8 mouse cellular contexts compared by ENCODE assay signal in genomic region chr5:103629111-103629764, GRCm38 (mm10). TPM values are rescaled to one million over a fixed set of nuclear protein-coding genes. Genes with fewer than 3 reads are reported as not detected.
DNase-seq lines count a peak whose midpoint lies in the region; ATAC-seq and TF ChIP-seq lines count a peak whose summit lies in the region.
"Had no signal": no experiment of that assay in that cellular context is flagged by ENCODE, and none has a peak within 500 bp of the region (broad histone marks: within the 10 kb centered on the region; RNA-seq: fewer than 3 reads in every experiment).

Gene Slc10a6, minus strand, starts transcription at chr5:103629403.

- H3K9me3 ChIP-seq in hindbrain, embryonic 15.5 days = no peaks in the 10 kb centered on the region
- no peaks in the 10 kb centered on the region for H3K9me3 ChIP-seq in neural tube, embryonic 14.5 days (ENCODE audit: control insufficient read depth, low read length)
- H3K9me3 ChIP-seq: neural tube, embryonic 12.5 days had no signal

- no peaks in the 10 kb centered on the region for H3K36me3 ChIP-seq in C2C12 (ENCODE audit: control insufficient read depth, insufficient read depth)
- no peaks in the 10 kb centered on the region for H3K36me3 ChIP-seq in hindbrain, embryonic 15.5 days
- H3K36me3 ChIP-seq in neural tube, embryonic 14.5 days (ENCODE audit: control insufficient read depth, insufficient read depth, low read length) = no peaks in the 10 kb centered on the region
- H3K36me3 ChIP-seq: neural tube, embryonic 12.5 days had no signal

- H3K4me3 ChIP-seq in C2C12 (ENCODE audit: insufficient read depth, poor library complexity, severe bottlenecking) = no peak within 1 kb of the TSS
- H3K4me3 ChIP-seq in hindbrain, embryonic 15.5 days = no peak within 1 kb of the TSS
- no peak within 1 kb of the TSS for H3K4me3 ChIP-seq in neural tube, embryonic 14.5 days (ENCODE audit: low read depth, low read length)
- H3K4me3 ChIP-seq: neural tube, embryonic 12.5 days had no signal

- 0 out of 2 replicates have a peak within 1 kb of the TSS, but pooled peaks have one; percentile 23 for H3K27ac ChIP-seq in hindbrain, embryonic 15.5 days (replicated peaks)
- 0 out of 2 replicates have a peak within 1 kb of the TSS, but pooled peaks have one; percentile 4 for H3K27ac ChIP-seq in neural tube, embryonic 14.5 days (ENCODE audit: low read depth, low read length)
- H3K27ac ChIP-seq: neural tube, embryonic 12.5 days had no signal

- H3K4me1 ChIP-seq in hindbrain, embryonic 15.5 days (replicated peaks) = peaks cover 17% of the 10 kb centered on the region
- H3K4me1 ChIP-seq in neural tube, embryonic 14.5 days (ENCODE audit: control insufficient read depth, insufficient read depth, low read length) = no peaks in the 10 kb centered on the region
- H3K4me1 ChIP-seq: neural tube, embryonic 12.5 days had no signal

- H3ac ChIP-seq in C2C12 (ENCODE audit: control insufficient read depth, insufficient read length, low read depth) = no peak within 1 kb of the TSS

- peak; percentile 87 for ATAC-seq in hindbrain, embryonic 15.5 days (ENCODE audit: low FRiP score, low read depth)
- ATAC-seq in neural tube, embryonic 14.5 days (ENCODE audit: low read depth) = peak; percentile 84
- ATAC-seq in activated CD4-positive, CD25-positive, alpha-beta regulatory T cell, adult 4 months = no peak

- no peak within 1 kb of the TSS for H3K4me2 ChIP-seq in hindbrain, embryonic 15.5 days
- H3K4me2 ChIP-seq in neural tube, embryonic 14.5 days (ENCODE audit: low read depth, low read length) = no peak within 1 kb of the TSS
- H3K4me2 ChIP-seq: neural tube, embryonic 12.5 days had no signal

- peak; percentile 85 for DNase-seq in NIH3T3 (ENCODE audit: low read depth)
- DNase-seq in gastrocnemius, adult 18-20 months (ENCODE audit: low spot score) = peak; percentile 93
- DNase-seq in left cerebral cortex, adult 18-20 months (ENCODE audit: low spot score in 2 of 2) = peak; percentile 36 to 54

- no peaks in the 10 kb centered on the region for H3K79me3 ChIP-seq in C2C12 (ENCODE audit: low read depth)

- H3K9ac ChIP-seq in hindbrain, embryonic 15.5 days = no peak within 1 kb of the TSS
- H3K9ac ChIP-seq in neural tube, embryonic 14.5 days (replicated peaks; ENCODE audit: low read depth, low read length) = no peak within 1 kb of the TSS
- H3K9ac ChIP-seq: neural tube, embryonic 12.5 days had no signal

- H3K27me3 ChIP-seq in C2C12 (ENCODE audit: control insufficient read depth, insufficient read depth, insufficient read length) = no peaks in the 10 kb centered on the region
- no peaks in the 10 kb centered on the region for H3K27me3 ChIP-seq in hindbrain, embryonic 15.5 days
- H3K27me3 ChIP-seq in neural tube, embryonic 14.5 days (ENCODE audit: control insufficient read depth, insufficient read depth, low read length) = no peaks in the 10 kb centered on the region
- H3K27me3 ChIP-seq: neural tube, embryonic 12.5 days had no signal

- 55% methylated on average over 17 of the region's 17 CpGs for WGBS in hindbrain, embryonic 15.5 days
- 56% methylated on average over 17 of the region's 17 CpGs for WGBS in neural tube, embryonic 14.5 days

- H3K79me2 ChIP-seq in C2C12 (ENCODE audit: control insufficient read depth, insufficient read depth) = no peaks in the 10 kb centered on the region

- TF ChIP-seq CTCF in C2C12 (IDR thresholded peaks at IDR 0.05; ENCODE audit: control insufficient read depth, insufficient read depth, insufficient read length) = no peak

TF ChIP-seq in C2C12, 6 proteins besides CTCF, POLR2A, EP300 and RAD21:
- TF ChIP-seq USF1 (IDR thresholded peaks at IDR 0.05; ENCODE audit: low read depth) (peak; percentile 53), CEBPB (IDR thresholded peaks at IDR 0.05; ENCODE audit: low read depth) (no peak)

RNA-seq across cellular contexts. Expression of gene Slc10a6, which starts in this region (rescaled TPM):
- 0.02 TPM for polyA plus RNA-seq in C2C12 (2012; fragmentation: generic; extraction: Trizol)
- 1 to 10 TPM; 1.1 to 3.7 TPM for total RNA-seq in gastrocnemius, adult 18-20 months (2021)
- polyA plus RNA-seq in hindbrain, embryonic 15.5 days (2015; fragmentation: Nextera tagmentation; extraction: Ambion mirVana) = 0.36 and 0.41 TPM in 2 replicates
- not detected for total RNA-seq in left cerebral cortex, adult 18-20 months (2021)
- 0.33 and 0.40 TPM in 2 replicates for polyA plus RNA-seq in neural tube, embryonic 14.5 days (2014; fragmentation: Nextera tagmentation; extraction: Ambion mirVana)
- polyA plus RNA-seq in activated CD4-positive, CD25-positive, alpha-beta regulatory T cell, adult 4 months (2017; shearing (Covaris generic)) = not detected

Comparison
In these comparisons a context has a peak if more than half of its experiments do, and no peak if none do; other contexts are left out.
1. Peak in ATAC-seq and H3K27ac ChIP-seq in hindbrain, embryonic 15.5 days; RNA of the gene not detected or under 1 TPM.
2. Peak in DNase-seq in left cerebral cortex, adult 18-20 months; RNA of the gene not detected or under 1 TPM.
3. Peak in ATAC-seq and H3K27ac ChIP-seq in neural tube, embryonic 14.5 days; RNA of the gene not detected or under 1 TPM.